Mouse (Mus musculus): Measurements from ENCODE around the gene Tbx5. TPM values are rescaled to one million over a fixed set of nuclear protein-coding genes. Genes with fewer than 3 reads are reported as not detected.

Gene Tbx5
- polyA plus RNA-seq, 1 experiment from 2014 or later, result 0.45 TPM

GRCm38 (mm10) chr5:119837861-119838260 lies 5.4 kb downstream of the Tbx5 start:
- Histone ChIP-seq H3K27me3 (ENCODE audit: control insufficient read depth, insufficient read depth, low read length) (peaks cover 99% of the 10 kb centered on the region), H3K27ac (ENCODE audit: low read depth, low read length) (no peak overlapping the region), H3K4me1 (ENCODE audit: control insufficient read depth, insufficient read depth, low read length) (no peaks in the 10 kb centered on the region), H3K9ac (ENCODE audit: low read length) (no peak overlapping the region), H3K4me3 (ENCODE audit: low read depth, low read length) (no peak overlapping the region), H3K36me3 (ENCODE audit: control insufficient read depth, insufficient read depth, low read length) (no peaks in the 10 kb centered on the region), H3K9me3 (ENCODE audit: control insufficient read depth, low read length) (no peaks in the 10 kb centered on the region), H3K4me2 (ENCODE audit: low read depth) (no peak overlapping the region)
- DNase-seq (ENCODE audit: low spot score) (no peak), ATAC-seq (ENCODE audit: insufficient read depth, low FRiP score, low TSS enrichment) (no peak)
- 12% methylated on average over 3 of the region's 3 CpGs for WGBS

- Histone ChIP-seq H3K36me3 (ENCODE audit: control insufficient read depth, insufficient read depth, low read length) (no peaks in the 10 kb centered on the region), H3K4me2 (ENCODE audit: low read depth) (no peak overlapping the region), H3K9ac (ENCODE audit: low read length) (no peak overlapping the region), H3K27me3 (ENCODE audit: control insufficient read depth, insufficient read depth, low read length) (peaks cover 99% of the 10 kb centered on the region), H3K4me1 (ENCODE audit: control insufficient read depth, insufficient read depth, low read length) (no peaks in the 10 kb centered on the region), H3K27ac (ENCODE audit: low read depth, low read length) (no peak overlapping the region), H3K4me3 (ENCODE audit: low read depth, low read length) (no peak overlapping the region), H3K9me3 (ENCODE audit: control insufficient read depth, low read length) (no peaks in the 10 kb centered on the region)
- 3% methylated on average over 7 of the region's 7 CpGs for WGBS
- ATAC-seq (ENCODE audit: insufficient read depth, low FRiP score, low TSS enrichment) (no peak), DNase-seq (ENCODE audit: low spot score) (no peak)
These were observed 6.0 kb downstream of the Tbx5 start for GRCm38 (mm10) chr5:119838441-119838840.

- DNase-seq (ENCODE audit: low spot score), result peak; percentile 35
These were observed 6.7 kb downstream of the Tbx5 start for GRCm38 (mm10) chr5:119839156-119839555.

GRCm38 (mm10) chr5:119839616-119840368 lies 7.3 kb downstream of the Tbx5 start:
- DNase-seq (ENCODE audit: low spot score) (peak; percentile 44), ATAC-seq (ENCODE audit: insufficient read depth, low FRiP score, low TSS enrichment) (no peak)
- Histone ChIP-seq H3K9me3 (ENCODE audit: control insufficient read depth, low read length) (no peaks in the 10 kb centered on the region), H3K9ac (ENCODE audit: low read length) (no peak overlapping the region), H3K36me3 (ENCODE audit: control insufficient read depth, insufficient read depth, low read length) (no peaks in the 10 kb centered on the region), H3K4me2 (ENCODE audit: low read depth) (no peak overlapping the region), H3K27me3 (ENCODE audit: control insufficient read depth, insufficient read depth, low read length) (peaks cover 99% of the 10 kb centered on the region), H3K4me3 (ENCODE audit: low read depth, low read length) (no peak overlapping the region), H3K4me1 (ENCODE audit: control insufficient read depth, insufficient read depth, low read length) (no peaks in the 10 kb centered on the region), H3K27ac (ENCODE audit: low read depth, low read length) (no peak overlapping the region)
- under 1% methylated on average over 34 of the region's 34 CpGs for WGBS

More at GRCm38 (mm10) chr5:119839156-119839555, 6.7 kb downstream of the Tbx5 start:
- H3K4me2 ChIP-seq (ENCODE audit: low read depth), result no peak overlapping the region
- peaks cover 99% of the 10 kb centered on the region for H3K27me3 ChIP-seq (ENCODE audit: control insufficient read depth, insufficient read depth, low read length)
- no peak overlapping the region for H3K9ac ChIP-seq (ENCODE audit: low read length)
- no peak overlapping the region for H3K4me3 ChIP-seq (ENCODE audit: low read depth, low read length)
- under 1% methylated on average over 16 of the region's 16 CpGs for WGBS
- no peaks in the 10 kb centered on the region for H3K4me1 ChIP-seq (ENCODE audit: control insufficient read depth, insufficient read depth, low read length)
- no peaks in the 10 kb centered on the region for H3K36me3 ChIP-seq (ENCODE audit: control insufficient read depth, insufficient read depth, low read length)
- H3K9me3 ChIP-seq (ENCODE audit: control insufficient read depth, low read length), result no peaks in the 10 kb centered on the region
- ATAC-seq (ENCODE audit: insufficient read depth, low FRiP score, low TSS enrichment), result no peak
- H3K27ac ChIP-seq (ENCODE audit: low read depth, low read length), result no peak overlapping the region

- H3K4me1 ChIP-seq (ENCODE audit: control insufficient read depth, insufficient read depth, low read length), result peaks cover 3% of the 10 kb centered on the region; the same call in 1 of the 2 replicates
- no peak overlapping the region for H3K27ac ChIP-seq (ENCODE audit: low read depth, low read length)
- H3K9me3 ChIP-seq (ENCODE audit: control insufficient read depth, low read length), result no peaks in the 10 kb centered on the region
- no peak overlapping the region for H3K9ac ChIP-seq (ENCODE audit: low read length)
- ATAC-seq (ENCODE audit: insufficient read depth, low FRiP score, low TSS enrichment), result no peak
- no peak overlapping the region for H3K4me3 ChIP-seq (ENCODE audit: low read depth, low read length)
- WGBS, result 0% methylated on average over 7 of the region's 7 CpGs
- peak; percentile 64 for DNase-seq (ENCODE audit: low spot score)
- no peaks in the 10 kb centered on the region for H3K36me3 ChIP-seq (ENCODE audit: control insufficient read depth, insufficient read depth, low read length)
- no peak overlapping the region for H3K4me2 ChIP-seq (ENCODE audit: low read depth)
- peaks cover 99% of the 10 kb centered on the region for H3K27me3 ChIP-seq (ENCODE audit: control insufficient read depth, insufficient read depth, low read length)
These were observed 7.9 kb downstream of the Tbx5 start for GRCm38 (mm10) chr5:119840404-119840803.

GRCm38 (mm10) chr5:119841634-119842420 lies 9.4 kb downstream of the Tbx5 start:
- Histone ChIP-seq H3K9ac (ENCODE audit: low read length) (no peak overlapping the region), H3K4me1 (ENCODE audit: control insufficient read depth, insufficient read depth, low read length) (peaks cover 3% of the 10 kb centered on the region; the same call in 1 of the 2 replicates), H3K27me3 (ENCODE audit: control insufficient read depth, insufficient read depth, low read length) (peaks cover 93% of the 10 kb centered on the region), H3K36me3 (ENCODE audit: control insufficient read depth, insufficient read depth, low read length) (no peaks in the 10 kb centered on the region), H3K27ac (ENCODE audit: low read depth, low read length) (no peak overlapping the region), H3K4me2 (ENCODE audit: low read depth) (no peak overlapping the region), H3K4me3 (ENCODE audit: low read depth, low read length) (no peak overlapping the region), H3K9me3 (ENCODE audit: control insufficient read depth, low read length) (no peaks in the 10 kb centered on the region)
- ATAC-seq (ENCODE audit: insufficient read depth, low FRiP score, low TSS enrichment) (no peak), DNase-seq (ENCODE audit: low spot score) (peak; percentile 35)
- under 1% methylated on average over 26 of the region's 26 CpGs for WGBS

GRCm38 (mm10) chr5:119842701-119843393 lies 10.4 kb downstream of the Tbx5 start:
- peaks cover 85% of the 10 kb centered on the region for H3K27me3 ChIP-seq (ENCODE audit: control insufficient read depth, insufficient read depth, low read length)
- ATAC-seq (ENCODE audit: insufficient read depth, low FRiP score, low TSS enrichment) (no peak), DNase-seq (ENCODE audit: low spot score) (no peak)
- H3K4me1 ChIP-seq (ENCODE audit: control insufficient read depth, insufficient read depth, low read length), result peaks cover 3% of the 10 kb centered on the region; the same call in 1 of the 2 replicates
- H3K9ac ChIP-seq (ENCODE audit: low read length), result no peak overlapping the region
- no peak overlapping the region for H3K4me2 ChIP-seq (ENCODE audit: low read depth)
- no peaks in the 10 kb centered on the region for H3K36me3 ChIP-seq (ENCODE audit: control insufficient read depth, insufficient read depth, low read length)
- H3K9me3 ChIP-seq (ENCODE audit: control insufficient read depth, low read length), result no peaks in the 10 kb centered on the region
- no peak overlapping the region for H3K4me3 ChIP-seq (ENCODE audit: low read depth, low read length)
- H3K27ac ChIP-seq (ENCODE audit: low read depth, low read length), result no peak overlapping the region
- 8% methylated on average over 4 of the region's 4 CpGs for WGBS

- H3K9me3 ChIP-seq (ENCODE audit: control insufficient read depth, low read length), result no peaks in the 10 kb centered on the region
- ATAC-seq (ENCODE audit: insufficient read depth, low FRiP score, low TSS enrichment) (no peak), DNase-seq (ENCODE audit: low spot score) (no peak)
- H3K9ac ChIP-seq (ENCODE audit: low read length), result no peak overlapping the region
- peaks cover 80% of the 10 kb centered on the region for H3K27me3 ChIP-seq (ENCODE audit: control insufficient read depth, insufficient read depth, low read length)
- H3K27ac ChIP-seq (ENCODE audit: low read depth, low read length), result no peak overlapping the region
- H3K4me3 ChIP-seq (ENCODE audit: low read depth, low read length), result no peak overlapping the region
- H3K4me1 ChIP-seq (ENCODE audit: control insufficient read depth, insufficient read depth, low read length), result peaks cover 3% of the 10 kb centered on the region; the same call in 1 of the 2 replicates
- no peak overlapping the region for H3K4me2 ChIP-seq (ENCODE audit: low read depth)
- no peaks in the 10 kb centered on the region for H3K36me3 ChIP-seq (ENCODE audit: control insufficient read depth, insufficient read depth, low read length)
- 0% methylated on average over 8 of the region's 8 CpGs for WGBS
These were observed 10.9 kb downstream of the Tbx5 start for GRCm38 (mm10) chr5:119843394-119843777.
